Mouse (Mus musculus) C2C12 (cell line): Measurements from ENCODE around the gene Mpst. TPM values are rescaled to one million over a fixed set of nuclear protein-coding genes. Genes with fewer than 3 reads are reported as not detected.

Experiments used
- H3K27me3 ChIP-seq: one replicate; pipeline ENCODE4 v1.6.1; 2011; ENCODE audit not compliant: control insufficient read depth, insufficient read depth, insufficient read length
- H3K36me3 ChIP-seq: one replicate; pipeline ENCODE4 v1.6.1; 2011; ENCODE audit not compliant: control insufficient read depth, insufficient read depth
- H3K4me3 ChIP-seq: one replicate; pipeline ENCODE4 v1.5.1; 2011; ENCODE audit warnings: mild to moderate bottlenecking, control low read depth; ENCODE audit not compliant: poor library complexity, insufficient read depth, severe bottlenecking
- H3K79me2 ChIP-seq: one replicate; pipeline ENCODE4 v1.6.1; 2011; ENCODE audit not compliant: control insufficient read depth, insufficient read depth
- H3K79me3 ChIP-seq: one replicate; pipeline ENCODE4 v1.6.1; 2011; ENCODE audit warnings: low read depth, control low read depth
- H3ac ChIP-seq: one replicate; pipeline ENCODE3; 2011; ENCODE audit warnings: low read depth; ENCODE audit not compliant: control insufficient read depth, insufficient read length
- CEBPB ChIP-seq: IDR thresholded peaks from one replicate; pipeline ENCODE4 v1.6.1; 2011; ENCODE audit warnings: low read depth, mild to moderate bottlenecking, control low read depth, moderate library complexity
- CTCF ChIP-seq: IDR thresholded peaks from one replicate; pipeline ENCODE4 v1.5.1; 2011; ENCODE audit not compliant: control insufficient read depth, insufficient read depth, insufficient read length
- FOSL1 ChIP-seq: IDR thresholded peaks from one replicate; pipeline ENCODE4 v1.8.0; 2011; ENCODE audit warnings: mild to moderate bottlenecking, low read length; ENCODE audit not compliant: poor library complexity, insufficient read depth, severe bottlenecking
- MAX ChIP-seq: IDR thresholded peaks from one replicate; pipeline ENCODE4 v1.6.1; 2011; ENCODE audit warnings: mild to moderate bottlenecking, control low read depth
- MYOD1 ChIP-seq: IDR thresholded peaks from one replicate; pipeline ENCODE4 v1.6.1; 2011; ENCODE audit warnings: low read depth; ENCODE audit not compliant: control insufficient read depth, insufficient read length
- MYOG ChIP-seq: IDR thresholded peaks from one replicate; pipeline ENCODE4 v1.6.1; 2011; ENCODE audit not compliant: control insufficient read depth, insufficient read length; ENCODE audit errors: extremely low read depth
- USF1 ChIP-seq: IDR thresholded peaks from one replicate; pipeline ENCODE4 v1.6.1; 2011; ENCODE audit warnings: low read depth, mild to moderate bottlenecking, control low read depth, moderate library complexity
- polyA plus RNA-seq: library from polyadenylated mRNA; unstranded; fragments of >200 nt; fragmentation: generic; extraction: Trizol; gene quantifications from one replicate; pipeline ENCODE4 v1.2.1, GENCODE M21; 2012; ENCODE audit warnings: missing spikeins

Mpst gene
- polyA plus RNA-seq, 1 experiment, result 44.7 TPM

GRCm38 (mm10) chr15:78436380-78437192, 30.4 kb downstream of the Mpst start:
- H3K27me3 ChIP-seq, result no peaks in the 10 kb centered on the region
- peaks cover 46% of the 10 kb centered on the region for H3K36me3 ChIP-seq
- H3K79me3 ChIP-seq, result no peaks in the 10 kb centered on the region
- H3K4me3 ChIP-seq, result no peak overlapping the region
- TF ChIP-seq USF1 (no peak), CTCF (peak; percentile 67), CEBPB (no peak), MYOD1 (peak; percentile 80)
- H3ac ChIP-seq, result no peak overlapping the region
- no peaks in the 10 kb centered on the region for H3K79me2 ChIP-seq

GRCm38 (mm10) chr15:78437237-78438017, 31.2 kb downstream of the Mpst start:
- H3K79me3 ChIP-seq, result no peaks in the 10 kb centered on the region
- no peak overlapping the region for H3K4me3 ChIP-seq
- H3ac ChIP-seq, result peak overlapping the region; percentile 38
- TF ChIP-seq MAX (no peak), MYOD1 (no peak), MYOG (no peak), CEBPB (no peak), FOSL1 (no peak), USF1 (no peak), CTCF (no peak)
- peaks cover 39% of the 10 kb centered on the region for H3K36me3 ChIP-seq
- H3K79me2 ChIP-seq, result no peaks in the 10 kb centered on the region
- H3K27me3 ChIP-seq, result no peaks in the 10 kb centered on the region

GRCm38 (mm10) chr15:78438018-78438394, 31.8 kb downstream of the Mpst start:
- Histone ChIP-seq H3K79me3 (no peaks in the 10 kb centered on the region), H3K4me3 (no peak overlapping the region), H3ac (peak overlapping the region; percentile 26), H3K79me2 (no peaks in the 10 kb centered on the region), H3K36me3 (peaks cover 33% of the 10 kb centered on the region), H3K27me3 (no peaks in the 10 kb centered on the region)
- TF ChIP-seq FOSL1 (no peak), MYOD1 (no peak), MAX (no peak), CEBPB (no peak), CTCF (no peak), MYOG (no peak), USF1 (no peak)

- no peak for TF ChIP-seq FOSL1
- TF ChIP-seq USF1, result no peak
- no peak for TF ChIP-seq MYOG
- TF ChIP-seq CTCF, result no peak
- TF ChIP-seq MYOD1, result no peak
- Histone ChIP-seq H3K27me3 (no peaks in the 10 kb centered on the region), H3K36me3 (peaks cover 29% of the 10 kb centered on the region), H3K4me3 (no peak overlapping the region), H3K79me3 (no peaks in the 10 kb centered on the region), H3ac (no peak overlapping the region), H3K79me2 (no peaks in the 10 kb centered on the region)
Measured at GRCm38 (mm10) chr15:78438505-78438904, 32.3 kb downstream of the Mpst start.

GRCm38 (mm10) chr15:78438973-78439372, 32.8 kb downstream of the Mpst start:
- Histone ChIP-seq H3K27me3 (no peaks in the 10 kb centered on the region), H3K79me2 (no peaks in the 10 kb centered on the region), H3K4me3 (no peak overlapping the region), H3ac (no peak overlapping the region), H3K79me3 (no peaks in the 10 kb centered on the region), H3K36me3 (peaks cover 25% of the 10 kb centered on the region)
- TF ChIP-seq USF1 (no peak), CTCF (no peak), MAX (no peak), MYOG (no peak), CEBPB (no peak), MYOD1 (no peak), FOSL1 (no peak)
